Mouse (Mus musculus): Measurements from ENCODE around the gene Nxn.

GRCm38 (mm10) chr11:76425749-76426148, 26.8 kb upstream of the Nxn start:
- TF ChIP-seq POLR2A (IDR thresholded peaks at IDR 0.05; ENCODE audit: low read depth, low read length) (no peak), CTCF (IDR thresholded peaks at IDR 0.05; ENCODE audit: borderline replicate concordance, insufficient read depth, low read length) (no peak)

Data from embryonic fibroblast, embryonic 13.5 days (primary cell).